Mouse (Mus musculus) G1E-ER4 (cell line): ENCODE measurements around the gene Ethe1. TPM values are rescaled to one million over a fixed set of nuclear protein-coding genes. Genes with fewer than 3 reads are reported as not detected.

Source experiments
- GATA1 ChIP-seq: IDR thresholded peaks from one replicate; pipeline ENCODE4 v1.8.0; 2012; ENCODE audit warnings: low read length, inconsistent platforms
- polyA plus RNA-seq: library from polyadenylated mRNA; stranded (reverse); fragments of >175 nt; gene quantifications from 2 replicates; pipeline ENCODE4 v1.2.3, GENCODE M21; 2012

Ethe1 gene
- polyA plus RNA-seq, 1 experiment = 16.1 TPM

DNA sequence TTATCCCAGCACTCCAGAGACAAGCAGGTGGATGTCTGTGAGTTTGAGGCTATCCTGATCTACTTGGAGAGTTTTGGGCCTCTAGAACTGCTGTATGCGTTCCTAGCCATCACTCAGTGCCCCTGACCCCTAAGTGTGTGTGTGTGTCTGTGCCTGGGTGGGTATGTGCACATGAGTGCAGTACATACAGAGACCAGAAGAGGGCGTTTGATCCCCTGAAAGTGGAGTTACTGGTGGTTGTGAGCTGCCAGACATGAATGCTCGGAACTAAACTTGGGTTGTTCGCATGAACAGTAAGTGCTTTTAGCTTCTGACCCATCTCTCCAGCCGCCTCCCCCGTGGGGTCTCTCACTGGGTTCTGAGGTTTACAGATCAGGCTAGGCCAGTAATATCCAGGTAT, 35.6 kb downstream of the Ethe1 start:
- TF ChIP-seq GATA1 = no peak

- TF ChIP-seq GATA1 = no peak
These were observed 41.6 kb downstream of the Ethe1 start for GRCm38 (mm10) chr7:24628685-24629610.

GRCm38 (mm10) chr7:24629672-24630071, 42.3 kb downstream of the Ethe1 start:
- no peak for TF ChIP-seq GATA1

DNA sequence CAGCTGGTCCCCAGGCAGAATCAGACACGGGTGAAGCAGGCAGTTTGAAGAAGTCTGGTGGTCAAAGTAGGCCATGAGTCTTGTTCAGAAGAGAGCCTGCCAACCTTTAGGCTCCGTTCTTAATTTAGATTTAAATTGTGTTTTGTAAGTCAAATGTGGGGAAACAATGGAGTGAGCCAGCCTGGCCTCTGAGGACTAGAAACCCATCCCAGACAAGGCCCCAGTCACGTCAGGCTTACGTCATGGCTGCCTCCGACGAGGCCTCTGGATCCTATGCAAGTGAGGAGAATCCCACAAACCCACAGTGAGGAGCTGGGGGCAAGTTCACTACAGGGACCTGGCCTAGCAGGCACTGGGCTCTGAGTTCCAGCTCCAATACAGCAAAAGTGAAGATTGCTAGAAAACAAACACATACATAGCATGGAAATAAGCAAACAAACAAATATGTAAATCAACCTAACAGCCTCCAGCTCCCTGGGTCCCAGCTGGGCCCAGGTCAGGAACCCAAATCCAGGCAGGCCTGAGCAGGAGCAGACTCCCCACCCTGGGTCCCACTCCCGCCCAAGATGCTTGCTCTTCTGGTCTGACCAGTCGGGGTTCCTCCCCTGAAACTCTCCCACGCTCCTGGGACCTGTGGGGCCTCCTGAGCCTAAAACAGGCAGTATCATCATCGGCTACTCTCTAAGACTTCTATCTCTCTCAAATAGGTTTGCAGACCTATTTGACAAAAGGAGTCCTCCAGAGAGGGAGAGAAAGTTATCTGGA, 43.0 kb downstream of the Ethe1 start:
- TF ChIP-seq GATA1 = no peak

DNA sequence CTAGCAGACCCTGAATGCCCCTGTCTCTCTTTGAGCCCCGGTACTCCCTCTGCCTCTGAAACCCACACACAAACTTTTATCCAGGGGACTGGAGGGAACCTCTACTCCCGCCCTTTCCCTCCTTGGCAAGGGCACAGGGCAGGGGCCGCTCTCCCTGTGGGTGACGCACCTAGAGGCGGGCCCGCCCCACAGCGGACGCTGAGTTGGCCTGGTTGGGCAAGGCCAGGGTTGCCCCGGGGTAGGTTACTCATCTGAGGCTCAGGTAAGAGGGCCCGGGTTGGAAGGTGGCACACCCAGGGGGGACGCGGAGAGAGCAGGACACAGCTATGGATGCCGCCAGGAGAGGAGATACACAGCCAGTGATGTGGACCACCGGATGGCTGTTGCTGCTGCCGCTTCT, 48.9 kb downstream of the Ethe1 start, which contains the start of gene Lypd3:
TSS of gene Lypd3 (plus strand) at position 287 of the 400 bp plus-strand sequence.
- TF ChIP-seq GATA1 = no peak

DNA sequence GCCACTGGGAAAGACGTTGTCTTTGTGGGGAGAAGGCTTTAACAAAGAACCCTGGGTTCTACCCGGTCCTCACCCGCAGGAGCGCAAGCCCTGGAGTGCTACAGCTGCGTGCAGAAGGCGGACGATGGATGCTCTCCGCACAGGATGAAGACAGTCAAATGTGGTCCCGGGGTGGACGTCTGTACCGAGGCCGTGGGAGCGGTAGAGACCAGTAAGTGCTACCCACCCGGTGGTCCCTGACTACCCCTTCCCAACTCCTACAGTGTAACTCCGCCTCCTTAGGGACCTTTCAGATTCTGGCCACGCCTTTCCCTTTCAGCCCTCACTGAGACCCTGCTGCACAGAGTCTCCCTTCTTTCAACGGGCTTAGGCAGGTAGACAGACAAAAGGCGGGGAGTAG, 49.7 kb downstream of the Ethe1 start:
- no peak for TF ChIP-seq GATA1

GRCm38 (mm10) chr7:24638026-24638856, 50.9 kb downstream of the Ethe1 start:
- no peak for TF ChIP-seq GATA1

- TF ChIP-seq GATA1 = no peak
These were observed 53.1 kb downstream of the Ethe1 start for GRCm38 (mm10) chr7:24640450-24640849.

- TF ChIP-seq GATA1 = no peak
These were observed 55.1 kb downstream of the Ethe1 start for GRCm38 (mm10) chr7:24642491-24642890.

DNA sequence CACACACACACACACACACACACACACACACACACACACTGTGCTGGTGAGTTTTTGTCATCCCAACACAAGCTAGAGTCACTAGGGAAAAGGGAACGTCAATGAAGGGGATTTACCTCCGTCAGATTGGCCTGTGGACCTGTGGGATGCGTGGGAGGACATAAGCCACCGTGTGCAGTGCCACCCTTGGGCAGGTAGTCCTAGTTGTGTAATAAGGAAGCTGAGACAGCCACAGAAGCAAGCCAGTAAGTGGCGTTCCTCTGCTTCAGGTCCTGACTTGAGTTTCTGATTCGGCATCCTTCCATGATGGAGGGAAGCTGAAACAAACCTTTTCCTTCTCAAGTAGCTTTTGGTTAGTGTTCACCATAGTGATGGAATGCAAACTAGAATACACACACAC, 57.1 kb downstream of the Ethe1 start:
- TF ChIP-seq GATA1 = no peak

GRCm38 (mm10) chr7:24644996-24645395, 57.7 kb downstream of the Ethe1 start:
- TF ChIP-seq GATA1 = no peak

- no peak for TF ChIP-seq GATA1
These were observed 59.1 kb downstream of the Ethe1 start for GRCm38 (mm10) chr7:24646486-24646885.

GRCm38 (mm10) chr7:24653681-24654080, 66.3 kb downstream of the Ethe1 start:
- TF ChIP-seq GATA1 = no peak

Other genes with a start within 250 kb of the Ethe1 start
- gene Lypd5, start 238.3 kb upstream of the Ethe1 start, polyA plus RNA-seq = not detected in 2 replicates
- 72.1 and 73.9 TPM in 2 replicates for gene Kcnn4, start 217.3 kb upstream of the Ethe1 start, polyA plus RNA-seq
- gene Smg9, start 187.9 kb upstream of the Ethe1 start, polyA plus RNA-seq = 68.9 and 82.0 TPM in 2 replicates
- gene Irgc1, start 135.2 kb upstream of the Ethe1 start, polyA plus RNA-seq = 0.06 and 0.15 TPM in 2 replicates
- gene Plaur, start 125.1 kb upstream of the Ethe1 start, polyA plus RNA-seq = not detected in 2 replicates
- gene Cadm4, start 105.5 kb upstream of the Ethe1 start, polyA plus RNA-seq = 0.05 and 0.08 TPM in 2 replicates
- 96.8 and 126 TPM in 2 replicates for gene Zfp428, start 80.5 kb upstream of the Ethe1 start, polyA plus RNA-seq
- not detected in 2 replicates for gene AC161166.1, start 75.1 kb upstream of the Ethe1 start, polyA plus RNA-seq
- 9.6 and 12.1 TPM in 2 replicates for gene Irgq, start 56.9 kb upstream of the Ethe1 start, polyA plus RNA-seq
- not detected in 2 replicates for gene Pinlyp, start 41.4 kb upstream of the Ethe1 start, polyA plus RNA-seq
- 330 and 397 TPM in 2 replicates for gene Xrcc1, start 41.3 kb upstream of the Ethe1 start, polyA plus RNA-seq
- not detected in 2 replicates for gene Zfp575, start 98 bp downstream of the Ethe1 start, polyA plus RNA-seq
- gene Phldb3, start 23.2 kb downstream of the Ethe1 start, polyA plus RNA-seq = 2.3 and 3.3 TPM in 2 replicates
- gene Lypd3, start 49.0 kb downstream of the Ethe1 start, polyA plus RNA-seq = not detected in 2 replicates
- not detected in 2 replicates for gene Tex101, start 89.1 kb downstream of the Ethe1 start, polyA plus RNA-seq
- gene BC049730, start 121.7 kb downstream of the Ethe1 start, polyA plus RNA-seq = not detected in 2 replicates
- gene Gm4763, start 139.4 kb downstream of the Ethe1 start, polyA plus RNA-seq = not detected in 2 replicates
- gene Cd177, start 172.8 kb downstream of the Ethe1 start, polyA plus RNA-seq = 0.04 and 0.10 TPM in 2 replicates
- not detected in 2 replicates for gene Ceacam10, start 189.7 kb downstream of the Ethe1 start, polyA plus RNA-seq